Mouse (Mus musculus) intestine, embryonic 16.5 days (tissue): Measurements from ENCODE around the gene Gm12184. TPM values are rescaled to one million over a fixed set of nuclear protein-coding genes. Genes with fewer than 3 reads are reported as not detected.

Source experiments
- ATAC-seq: fragments of 200-750 bp; cut with Nextera tagmentation; 2 replicates; pipeline ENCODE4 v1.8.0; 2017; ENCODE audit warnings: moderate TSS enrichment, moderate library complexity
- H3K27ac ChIP-seq: fragments of 300-500 bp; sonication (generic); 2 replicates; pipeline ENCODE4 v1.5.1; 2014; ENCODE audit warnings: mild to moderate bottlenecking, low read length
- H3K27me3 ChIP-seq: fragments of 300-500 bp; sonication (generic); replicated peaks from 2 replicates; pipeline ENCODE4 v1.6.1; 2014; ENCODE audit warnings: low read length, control low read depth, mixed read lengths; ENCODE audit not compliant: control insufficient read depth, insufficient read depth
- H3K36me3 ChIP-seq: fragments of 300-500 bp; sonication (generic); 2 replicates; pipeline ENCODE4 v1.6.1; 2014; ENCODE audit warnings: low read length, control low read depth; ENCODE audit not compliant: control insufficient read depth, insufficient read depth
- H3K4me1 ChIP-seq: fragments of 300-500 bp; sonication (generic); 2 replicates; pipeline ENCODE4 v1.6.1; 2014; ENCODE audit warnings: low read length, control low read depth, mixed read lengths; ENCODE audit not compliant: control insufficient read depth, insufficient read depth
- H3K4me2 ChIP-seq: fragments of 300-500 bp; sonication (generic); 2 replicates; pipeline ENCODE4 v1.6.1; 2014; ENCODE audit warnings: low read depth, low read length, control low read depth
- H3K4me3 ChIP-seq: fragments of 300-500 bp; sonication (generic); 2 replicates; pipeline ENCODE4 v1.5.1; 2014; ENCODE audit warnings: mild to moderate bottlenecking, low read length
- H3K9ac ChIP-seq: fragments of 300-500 bp; sonication (generic); 2 replicates; pipeline ENCODE4 v1.6.1; 2014; ENCODE audit warnings: low read depth, low read length
- H3K9me3 ChIP-seq: fragments of 300-500 bp; sonication (generic); 2 replicates; pipeline ENCODE4 v1.6.1; 2016; ENCODE audit warnings: low read length, control low read depth; ENCODE audit not compliant: control insufficient read depth
- WGBS: fragments of 180-500 bp; shearing (Covaris S2); extraction: QIAGEN DNeasy Blood & Tissue Kit; methylation state at CpG from one replicate; pipeline ENCODE4 v1.1.7; 2014; 5-methylcytosine and 5-hydroxymethylcytosine counted together
- polyA plus RNA-seq: library from polyadenylated mRNA; unstranded; fragments of >200 nt; fragmentation: Nextera tagmentation; extraction: Ambion mirVana; gene quantifications from 2 replicates; pipeline ENCODE4 v1.2.1, GENCODE M21; 2015

The Gm12184 gene
- polyA plus RNA-seq, 1 experiment from 2014 or later: 1.4 TPM

- Histone ChIP-seq H3K4me3 (no peak overlapping the region), H3K9me3 (no peaks in the 10 kb centered on the region), H3K4me1 (peaks cover 3% of the 10 kb centered on the region; the same call in 1 of the 2 replicates), H3K27ac (peak overlapping the region; percentile 20; the same call in 1 of the 2 replicates), H3K36me3 (peaks cover 33% of the 10 kb centered on the region), H3K27me3 (no peaks in the 10 kb centered on the region), H3K4me2 (no peak overlapping the region), H3K9ac (0 out of 2 replicates have a peak overlapping the region, but pooled peaks have one; percentile 11)
- WGBS: 69% methylated on average over 16 of the region's 16 CpGs
- ATAC-seq: no peak
These were observed 17.6 kb downstream of the Gm12184 start for GRCm38 (mm10) chr11:48808737-48809433.

- H3K27ac ChIP-seq: no peak overlapping the region
- H3K36me3 ChIP-seq: peaks cover 37% of the 10 kb centered on the region
- ATAC-seq: no peak
- no peak overlapping the region for H3K9ac ChIP-seq
- no peaks in the 10 kb centered on the region for H3K9me3 ChIP-seq
- no peaks in the 10 kb centered on the region for H3K27me3 ChIP-seq
- no peaks in the 10 kb centered on the region for H3K4me1 ChIP-seq
- H3K4me2 ChIP-seq: no peak overlapping the region
- no peak overlapping the region for H3K4me3 ChIP-seq
These were observed 18.2 kb downstream of the Gm12184 start for GRCm38 (mm10) chr11:48808304-48808646.

GRCm38 (mm10) chr11:48807563-48808303, 18.7 kb downstream of the Gm12184 start:
- H3K27ac ChIP-seq: no peak overlapping the region
- peaks cover 2% of the 10 kb centered on the region; the same call in 1 of the 2 replicates for H3K4me1 ChIP-seq
- no peak overlapping the region for H3K4me3 ChIP-seq
- peaks cover 37% of the 10 kb centered on the region for H3K36me3 ChIP-seq
- no peaks in the 10 kb centered on the region for H3K27me3 ChIP-seq
- no peak overlapping the region for H3K4me2 ChIP-seq
- ATAC-seq: peak; percentile 34
- H3K9me3 ChIP-seq: no peaks in the 10 kb centered on the region
- WGBS: 62% methylated on average over 14 of the region's 14 CpGs
- H3K9ac ChIP-seq: no peak overlapping the region

GRCm38 (mm10) chr11:48806856-48807562, 19.4 kb downstream of the Gm12184 start:
- Histone ChIP-seq H3K9me3 (no peaks in the 10 kb centered on the region), H3K4me1 (peaks cover 9% of the 10 kb centered on the region; the same call in 1 of the 2 replicates), H3K4me2 (no peak overlapping the region), H3K9ac (no peak overlapping the region), H3K36me3 (peaks cover 37% of the 10 kb centered on the region), H3K27ac (no peak overlapping the region), H3K4me3 (no peak overlapping the region), H3K27me3 (no peaks in the 10 kb centered on the region)
- 61% methylated on average over 21 of the region's 21 CpGs for WGBS
- peak; percentile 60 for ATAC-seq

- H3K27me3 ChIP-seq: no peaks in the 10 kb centered on the region
- peaks cover 37% of the 10 kb centered on the region for H3K36me3 ChIP-seq
- no peak for ATAC-seq
- H3K4me1 ChIP-seq: peaks cover 16% of the 10 kb centered on the region; the same call in 1 of the 2 replicates
- 83% methylated on average over 2 of the region's 2 CpGs for WGBS
- H3K4me3 ChIP-seq: no peak overlapping the region
- H3K9ac ChIP-seq: no peak overlapping the region
- H3K27ac ChIP-seq: no peak overlapping the region
- H3K9me3 ChIP-seq: no peaks in the 10 kb centered on the region
- H3K4me2 ChIP-seq: no peak overlapping the region
These were observed 21.5 kb downstream of the Gm12184 start for GRCm38 (mm10) chr11:48804922-48805321.

GRCm38 (mm10) chr11:48803988-48804387, 22.5 kb downstream of the Gm12184 start:
- no peak overlapping the region for H3K27ac ChIP-seq
- no peaks in the 10 kb centered on the region for H3K27me3 ChIP-seq
- H3K4me3 ChIP-seq: no peak overlapping the region
- no peak overlapping the region for H3K9ac ChIP-seq
- no peak overlapping the region for H3K4me2 ChIP-seq
- no peak for ATAC-seq
- peaks cover 34% of the 10 kb centered on the region for H3K36me3 ChIP-seq
- no peaks in the 10 kb centered on the region for H3K9me3 ChIP-seq
- WGBS: 97% methylated on average over 2 of the region's 2 CpGs
- peaks cover 17% of the 10 kb centered on the region; the same call in 1 of the 2 replicates for H3K4me1 ChIP-seq

- 68% methylated on average over 17 of the region's 17 CpGs for WGBS
- peak overlapping the region; percentile 77 for H3K4me2 ChIP-seq
- no peak for ATAC-seq
- H3K27me3 ChIP-seq: no peaks in the 10 kb centered on the region
- peak overlapping the region; percentile 91 for H3K9ac ChIP-seq
- H3K9me3 ChIP-seq: no peaks in the 10 kb centered on the region
- no peak overlapping the region for H3K27ac ChIP-seq
- H3K36me3 ChIP-seq: peaks cover 26% of the 10 kb centered on the region
- H3K4me1 ChIP-seq: peaks cover 26% of the 10 kb centered on the region
- peak overlapping the region; percentile 88 for H3K4me3 ChIP-seq
These were observed 24.4 kb downstream of the Gm12184 start for GRCm38 (mm10) chr11:48801831-48802772.

- H3K36me3 ChIP-seq: peaks cover 10% of the 10 kb centered on the region; the same call in 1 of the 2 replicates
- H3K9me3 ChIP-seq: no peaks in the 10 kb centered on the region
- peak within 1 kb of the TSS; percentile 77 for H3K4me2 ChIP-seq
- H3K27ac ChIP-seq: peak within 1 kb of the TSS; percentile 99
- peak; percentile 91 for ATAC-seq
- peaks cover 26% of the 10 kb centered on the region for H3K4me1 ChIP-seq
- no peaks in the 10 kb centered on the region for H3K27me3 ChIP-seq
- peak within 1 kb of the TSS; percentile 88 for H3K4me3 ChIP-seq
- under 1% methylated on average over 47 of the region's 47 CpGs for WGBS
- peak within 1 kb of the TSS; percentile 91 for H3K9ac ChIP-seq
These were observed 26.3 kb downstream of the Gm12184 start, which contains the start of gene Rack1 for GRCm38 (mm10) chr11:48799921-48800701. Gene Rack1 (plus strand): TSS chr11:48800332.
